Mouse (Mus musculus) frontal cortex, postnatal 10 days (tissue): Measurements from ENCODE around the gene Pfdn6.
"Not testable (repeated sequence)": the region's sequence is repeated elsewhere in the genome, so short reads cannot be mapped to it uniquely, and the experiment has no call there.

ENCODE experiments used
- DNase-seq, 2 experiments: peaks; one replicate each; pipeline ENCODE4 v3.0.0; 2022; ENCODE audit warnings: low spot score in 2 of 2, mixed read lengths in 1 of 2

Gene Pfdn6

DNA sequence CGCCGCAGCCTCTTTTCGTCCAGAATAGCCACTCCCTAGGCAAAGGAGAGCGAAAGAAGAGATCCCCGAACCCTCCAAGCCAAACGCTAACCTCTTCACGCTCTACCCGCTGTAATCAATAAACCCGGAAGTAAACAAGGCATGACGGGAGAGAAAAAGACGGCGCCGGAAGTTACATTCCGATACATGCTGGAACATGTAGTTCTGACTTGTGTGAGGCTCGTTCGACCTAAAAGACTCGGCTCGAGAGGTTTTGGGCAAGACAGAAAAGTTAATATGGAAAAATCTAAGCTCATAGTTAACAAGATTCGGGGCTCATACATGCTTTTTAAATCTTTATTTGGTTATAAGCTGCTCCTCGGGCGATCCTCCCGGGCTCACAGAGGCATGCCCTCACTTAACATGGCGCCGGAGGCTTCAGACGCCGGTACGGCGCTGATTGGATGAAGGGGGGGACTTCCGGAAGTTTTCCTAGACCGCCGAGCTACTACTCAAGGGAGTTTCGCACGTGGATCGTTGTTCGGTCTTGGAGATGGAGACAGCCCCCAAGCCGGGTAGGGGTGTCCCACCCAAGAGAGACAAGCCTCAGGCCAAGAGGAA lies at the start of gene Pfdn6, which contains the start of gene Wdr46:
Pfdn6 (minus strand) TSS at position 138 of the 600 bp plus-strand sequence.
Wdr46 (plus strand) TSS at position 455 of the 600 bp plus-strand sequence.
- peak in 1 of 2 experiments; percentile 80 for DNase-seq

DNA sequence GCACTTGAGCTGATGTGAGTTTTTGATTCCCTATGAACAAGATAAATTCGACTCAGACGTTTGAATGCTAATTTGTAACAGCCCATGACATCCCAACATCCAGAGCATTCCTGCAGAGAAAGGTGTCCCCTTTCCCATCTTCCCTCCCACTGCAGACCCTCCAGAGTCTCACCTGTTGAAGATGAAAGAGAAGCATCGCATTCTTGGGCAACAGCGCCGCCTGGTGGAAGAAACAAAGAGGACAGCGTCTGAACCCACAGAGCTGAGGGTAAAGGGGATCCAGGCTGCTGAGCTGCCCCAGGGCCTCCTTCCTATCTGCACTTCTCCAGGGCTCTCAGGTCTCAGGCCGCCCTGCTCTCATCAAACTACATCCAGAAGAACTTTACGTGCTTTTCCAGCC lies 42.0 kb upstream of the Pfdn6 start:
- not testable (repeated sequence) for DNase-seq

DNA sequence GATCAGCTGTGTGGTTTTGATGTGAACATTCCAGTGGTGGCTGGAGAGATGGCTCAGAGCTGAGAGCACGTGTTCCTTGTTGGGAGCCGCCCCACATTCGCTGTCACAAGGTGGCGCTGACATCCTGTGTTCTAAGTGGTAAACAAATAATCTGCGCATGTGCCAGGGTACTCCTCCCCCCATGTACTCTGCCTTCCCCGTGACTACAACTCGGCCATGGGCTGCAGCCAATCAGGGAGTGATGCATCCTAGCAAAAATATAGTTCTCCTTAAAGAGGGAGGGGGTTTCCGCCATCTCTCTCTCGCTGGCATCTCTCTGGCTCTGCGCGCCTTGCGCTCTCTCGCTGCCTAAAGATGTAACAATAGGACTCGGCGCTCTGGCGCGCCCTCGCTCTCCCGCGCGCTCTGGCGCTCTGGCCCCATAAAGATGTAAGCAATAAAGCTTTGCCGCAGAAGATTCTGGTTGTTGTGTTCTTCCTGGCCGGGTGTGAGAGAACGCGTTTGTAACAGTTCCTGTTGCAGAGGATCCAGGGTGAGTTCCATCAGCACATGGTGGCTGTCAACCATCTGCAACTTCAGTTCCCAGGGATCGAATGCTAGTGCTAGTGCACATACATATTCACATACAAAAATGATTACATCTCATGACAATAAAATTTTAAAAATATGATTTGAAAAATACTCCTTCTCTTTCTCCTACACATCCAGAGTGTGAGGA lies 41.2 kb upstream of the Pfdn6 start:
- DNase-seq, result peak; percentile 84 to 87

DNA sequence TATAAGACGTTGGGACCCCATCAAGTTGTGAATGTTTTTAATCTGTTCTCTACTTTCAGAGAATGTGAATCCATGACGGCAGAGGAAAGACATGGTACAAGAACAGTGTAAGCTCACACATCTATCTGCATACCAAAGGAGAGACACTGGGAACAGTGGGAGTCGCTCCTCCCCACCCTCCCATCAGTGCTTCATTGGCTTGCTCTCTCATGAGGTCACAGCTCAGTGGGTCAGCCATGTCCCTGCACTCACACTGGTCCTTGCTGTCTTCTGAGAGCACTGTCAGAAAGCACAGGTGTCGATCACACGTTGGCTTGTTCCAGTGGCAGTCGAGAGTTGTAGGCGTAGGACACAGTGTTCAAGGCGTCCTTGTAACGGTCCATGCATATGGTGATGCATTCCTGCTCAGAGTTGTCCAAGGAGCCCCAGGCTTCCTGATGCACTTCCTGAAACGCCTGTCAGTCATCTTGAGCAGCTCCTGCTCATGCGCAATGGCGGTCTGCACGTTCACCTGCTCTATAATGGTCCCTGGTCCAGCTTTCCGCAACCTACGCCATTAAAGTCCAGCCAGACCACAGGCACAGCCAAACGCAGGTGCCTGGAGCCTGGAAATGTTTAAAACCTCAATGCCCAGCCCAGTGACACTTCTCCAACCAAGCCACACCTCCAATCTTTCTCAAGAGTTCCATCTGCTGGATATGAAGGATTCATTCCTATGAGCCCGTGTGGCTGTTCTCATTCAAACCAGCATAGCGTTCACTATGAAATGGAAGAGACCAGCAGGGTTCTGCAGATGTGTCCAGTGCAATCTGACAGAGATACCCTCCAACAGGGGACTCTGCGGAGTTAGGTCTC lies 40.3 kb upstream of the Pfdn6 start:
- DNase-seq, result no peak

DNA sequence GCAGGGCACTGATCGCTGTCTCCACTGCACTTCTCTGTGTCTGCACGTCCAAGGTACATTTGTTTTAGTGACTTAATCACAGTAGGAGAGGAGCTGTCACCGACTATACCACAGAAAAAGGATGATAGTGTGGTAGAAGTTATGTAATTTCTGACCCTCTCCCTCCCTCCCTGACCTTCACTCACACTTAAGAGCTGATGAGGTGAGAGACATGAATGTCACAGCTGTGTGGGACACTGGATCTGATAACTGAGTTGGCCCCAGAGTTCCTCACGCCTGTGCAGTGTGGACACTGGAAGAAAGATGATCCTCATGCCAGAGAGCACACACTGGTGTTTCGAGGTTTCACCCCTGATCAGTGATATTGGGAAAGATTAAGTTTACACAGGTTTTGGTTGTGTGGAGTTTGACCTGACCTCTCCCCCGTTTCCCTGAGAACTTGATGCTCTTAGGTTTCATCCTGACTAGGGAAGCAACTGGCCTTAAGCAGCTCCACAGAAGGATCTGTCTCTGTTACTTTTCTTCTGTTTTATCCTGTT lies 39.4 kb upstream of the Pfdn6 start:
- DNase-seq, result no peak

DNA sequence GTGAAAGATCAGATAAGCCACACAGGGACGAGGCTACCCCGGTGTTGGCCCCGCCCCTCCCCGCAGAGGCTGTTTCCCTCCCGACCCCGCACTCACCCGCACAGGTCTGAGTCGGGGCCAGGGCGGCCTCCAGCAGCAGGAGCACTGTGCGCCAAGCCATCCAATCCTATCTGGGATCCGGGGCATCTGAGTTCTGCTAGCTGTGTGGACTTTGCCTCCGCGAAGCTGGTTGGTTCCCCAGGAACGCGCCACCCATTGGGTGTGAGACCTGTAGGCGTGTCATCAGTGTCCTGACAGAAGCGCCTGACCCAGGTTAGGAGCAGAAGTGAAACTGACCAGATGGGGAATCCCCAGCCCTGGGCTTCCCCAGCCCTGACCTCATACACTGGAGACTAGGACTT lies 38.5 kb upstream of the Pfdn6 start:
- no peak for DNase-seq

DNA sequence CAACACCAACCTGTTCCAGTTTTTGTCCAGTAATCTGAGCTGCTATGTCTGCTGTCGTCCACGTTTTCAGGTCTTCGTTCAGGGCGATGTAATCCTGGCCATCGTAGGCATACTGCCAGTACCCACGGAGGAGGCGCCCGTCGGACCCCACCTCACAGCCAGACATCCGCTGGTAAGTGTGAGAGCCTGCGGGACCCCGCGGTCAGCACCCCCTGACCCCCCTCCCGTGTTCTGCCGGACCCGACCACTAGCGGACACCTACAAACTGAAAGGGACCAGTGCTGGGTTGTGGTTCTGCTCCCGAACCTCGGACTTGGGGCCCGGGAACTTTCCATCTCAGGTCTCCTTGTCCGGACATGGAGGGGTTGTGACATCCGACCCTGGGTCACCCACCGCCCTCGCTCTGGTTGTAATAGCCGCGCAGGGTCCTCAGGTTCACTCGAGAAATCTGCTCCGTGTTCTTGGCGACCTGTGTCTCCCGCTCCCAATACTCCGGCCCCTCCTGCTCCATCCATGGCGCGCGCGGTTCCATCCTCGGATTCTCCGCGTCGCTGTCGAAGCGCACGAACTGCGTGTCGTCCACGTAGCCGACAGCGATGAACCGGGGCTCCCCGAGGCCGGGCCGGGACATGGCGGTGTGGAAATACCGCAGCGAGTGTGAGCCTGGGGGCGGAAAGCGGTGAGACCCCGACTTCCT lies 37.9 kb upstream of the Pfdn6 start:
- no peak for DNase-seq

DNA sequence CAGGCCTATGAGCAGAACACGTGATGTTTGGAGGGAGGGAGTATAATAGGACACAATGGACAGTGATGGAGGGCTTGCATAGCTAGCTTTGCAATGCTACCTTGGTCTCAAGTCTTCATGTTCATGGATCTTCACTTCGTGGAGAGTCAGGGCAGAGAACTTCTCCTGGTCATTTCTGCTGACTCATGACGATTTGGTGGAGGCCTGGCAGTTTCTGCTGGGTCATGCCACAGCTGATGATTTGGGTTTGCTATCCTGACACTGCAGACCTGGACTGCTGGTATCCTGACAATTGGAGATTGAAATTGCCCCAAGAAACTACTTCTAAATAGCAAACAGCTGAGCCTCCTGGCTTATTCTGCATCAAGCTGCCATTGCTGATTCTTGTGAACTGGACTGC lies 33.4 kb upstream of the Pfdn6 start:
- DNase-seq, result no peak

DNA sequence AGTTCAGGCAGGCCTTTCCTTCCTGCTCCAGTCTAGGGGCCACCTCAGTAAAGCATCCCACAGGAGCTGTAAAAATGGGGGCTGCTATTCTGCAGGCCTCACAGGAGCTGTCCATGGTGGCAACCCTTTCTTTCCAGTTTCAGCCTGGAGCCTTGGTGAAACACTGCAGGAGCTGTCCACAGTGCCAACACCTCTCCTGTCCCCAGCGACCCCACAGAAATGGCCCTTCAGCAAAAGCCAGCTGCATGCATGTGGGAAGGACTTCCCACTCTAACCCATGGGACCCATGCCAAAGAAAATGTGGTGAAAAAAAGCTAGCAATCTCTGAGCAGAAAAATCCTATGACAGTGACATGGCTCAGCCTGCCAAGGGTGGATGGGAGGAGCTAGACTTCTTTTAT lies 32.5 kb upstream of the Pfdn6 start:
- DNase-seq, result no peak

DNA sequence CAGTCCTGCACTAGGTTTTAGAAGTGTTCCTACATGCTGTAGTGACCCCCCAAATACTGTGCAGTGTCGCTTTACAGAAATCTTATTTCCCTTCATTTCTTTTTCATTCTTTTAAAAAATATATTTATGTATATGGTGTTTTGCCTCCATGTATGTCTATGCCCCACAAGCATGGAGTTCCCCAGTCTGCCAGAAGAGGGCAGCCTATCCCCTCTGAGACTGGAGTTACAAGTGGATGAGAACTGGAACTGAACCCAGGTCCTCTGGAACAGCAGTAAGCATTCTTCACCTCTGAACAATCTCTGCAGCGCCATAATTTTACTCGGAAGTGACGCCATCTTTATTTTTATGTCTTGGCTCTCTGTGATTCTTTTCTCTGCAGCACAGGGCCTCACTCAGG lies 29.3 kb upstream of the Pfdn6 start:
- no peak for DNase-seq

DNA sequence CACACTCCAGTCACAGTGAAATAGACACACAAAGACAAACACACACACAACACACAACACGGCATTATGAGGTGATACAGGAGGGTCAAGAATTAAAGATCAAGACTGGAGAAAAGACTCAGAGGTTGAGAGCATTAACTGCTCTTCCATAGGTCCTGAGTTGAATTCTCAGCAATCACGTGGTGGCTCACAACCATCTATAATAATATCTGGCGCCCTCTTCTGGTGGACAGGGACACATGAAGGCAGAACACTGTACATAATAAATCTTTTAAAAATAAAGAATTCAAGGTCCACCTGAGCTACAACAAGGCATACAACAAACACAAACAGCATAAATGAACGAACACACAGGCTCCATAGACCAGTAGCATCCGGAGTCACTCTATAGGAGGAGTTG lies 28.8 kb upstream of the Pfdn6 start:
- no peak for DNase-seq

DNA sequence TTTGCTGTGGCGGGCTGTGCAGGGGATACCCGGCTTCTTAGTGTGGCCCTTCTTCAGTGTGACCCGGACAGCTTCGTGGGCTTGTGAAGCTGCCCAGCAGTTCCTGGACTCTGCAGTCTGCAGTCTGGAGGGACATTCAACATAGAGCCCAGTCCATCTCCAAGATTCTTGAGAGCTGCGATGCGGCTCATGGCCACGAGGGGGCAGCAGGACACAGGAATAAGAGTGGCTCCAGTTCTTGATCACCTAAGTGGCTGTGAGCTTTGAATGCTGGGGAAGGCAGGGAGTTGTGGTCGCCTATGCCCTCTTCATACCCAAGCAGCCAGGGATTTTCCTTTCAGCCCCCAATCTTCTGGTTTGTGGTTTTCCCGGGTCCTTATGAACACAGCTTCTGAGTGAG lies 28.3 kb upstream of the Pfdn6 start:
- peak in 1 of 2 experiments; percentile 65 for DNase-seq

DNA sequence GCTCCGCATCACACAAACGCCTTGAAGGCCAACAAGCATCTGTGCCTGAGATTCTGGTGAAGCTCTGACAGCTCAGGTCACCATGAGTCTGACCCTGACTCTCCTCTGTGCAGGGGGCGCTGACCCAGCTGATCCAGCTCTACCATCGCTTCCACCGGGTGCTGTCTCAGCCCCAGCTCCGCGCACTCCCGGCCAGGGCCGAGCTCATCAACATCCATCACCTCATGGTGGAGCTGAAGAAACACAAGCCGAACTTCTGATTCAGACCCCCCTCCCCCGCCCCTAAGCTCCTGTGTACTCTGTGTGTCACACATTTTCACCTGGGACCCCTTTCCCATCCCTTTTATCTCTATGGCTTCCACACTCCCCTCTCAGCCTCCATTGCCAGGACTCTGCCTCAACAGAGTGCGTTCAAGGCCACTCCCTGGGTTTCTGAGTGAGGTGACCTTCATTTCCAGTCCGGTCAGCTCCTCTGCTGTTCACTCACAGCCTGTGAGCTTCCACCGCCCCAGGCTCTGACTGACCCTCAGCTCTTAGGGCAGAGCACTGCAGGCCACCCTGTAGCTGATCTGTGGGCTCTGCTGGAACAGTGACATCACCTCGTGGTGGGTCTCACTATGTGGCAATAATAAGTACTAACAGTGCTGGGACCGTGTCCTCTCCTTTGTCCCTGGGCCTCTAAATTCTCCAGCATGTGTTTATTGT lies 25.9 kb upstream of the Pfdn6 start:
- DNase-seq, result no peak

DNA sequence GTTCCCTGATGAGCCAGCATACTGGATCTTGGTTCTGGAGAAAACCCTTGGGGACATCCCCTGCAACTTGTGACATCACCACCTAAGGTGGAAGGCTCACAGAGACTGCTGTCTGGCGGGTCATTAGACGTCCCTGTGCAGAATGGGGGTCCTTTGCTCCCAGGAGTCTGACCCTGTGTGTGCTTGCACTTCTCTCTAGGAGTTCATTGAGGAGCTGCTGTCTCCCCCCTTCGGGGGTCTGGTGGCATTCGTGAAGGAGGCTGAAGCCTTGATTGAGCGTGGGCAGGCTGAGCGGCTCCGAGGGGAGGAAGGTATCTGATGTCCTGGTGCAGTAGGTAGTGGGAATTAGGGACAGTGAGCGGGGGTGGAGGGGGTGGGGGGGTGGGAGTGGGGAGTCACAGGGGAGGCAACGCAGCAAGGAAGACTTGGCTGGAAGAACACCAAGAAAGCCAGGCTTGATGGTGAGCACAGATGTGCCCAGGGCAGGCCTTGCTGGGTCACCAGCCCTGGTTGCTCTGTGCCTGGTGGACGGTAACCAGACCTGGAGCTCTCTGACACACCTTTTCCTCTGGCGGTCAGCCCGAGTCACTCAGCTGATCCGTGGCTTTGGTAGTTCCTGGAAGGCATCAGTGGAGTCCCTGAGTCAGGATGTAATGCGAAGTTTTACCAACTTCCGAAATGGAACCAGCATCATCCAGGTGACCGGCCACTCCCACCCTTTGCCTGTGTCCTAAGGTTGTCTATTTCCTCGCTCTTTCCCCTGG lies 25.1 kb upstream of the Pfdn6 start:
- no peak for DNase-seq

DNA sequence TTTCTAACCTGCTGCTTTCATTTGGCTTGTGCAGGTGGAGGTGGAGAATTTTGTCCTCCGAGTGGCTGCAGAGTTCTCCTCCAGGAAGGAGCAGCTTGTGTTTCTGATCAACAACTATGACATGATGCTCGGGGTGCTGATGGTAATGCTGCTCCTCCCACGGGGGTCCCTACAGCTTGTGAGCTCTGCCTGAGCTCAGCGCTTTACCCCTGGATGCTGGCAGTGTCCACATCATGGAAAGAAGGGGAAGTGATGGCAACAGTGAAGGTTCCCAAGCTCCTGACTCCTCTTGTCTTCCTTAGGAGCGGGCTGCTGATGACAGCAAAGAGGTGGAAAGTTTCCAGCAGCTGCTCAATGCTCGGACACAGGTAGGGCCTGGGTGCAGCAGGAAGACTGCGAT lies 22.7 kb upstream of the Pfdn6 start:
- no peak for DNase-seq

DNA sequence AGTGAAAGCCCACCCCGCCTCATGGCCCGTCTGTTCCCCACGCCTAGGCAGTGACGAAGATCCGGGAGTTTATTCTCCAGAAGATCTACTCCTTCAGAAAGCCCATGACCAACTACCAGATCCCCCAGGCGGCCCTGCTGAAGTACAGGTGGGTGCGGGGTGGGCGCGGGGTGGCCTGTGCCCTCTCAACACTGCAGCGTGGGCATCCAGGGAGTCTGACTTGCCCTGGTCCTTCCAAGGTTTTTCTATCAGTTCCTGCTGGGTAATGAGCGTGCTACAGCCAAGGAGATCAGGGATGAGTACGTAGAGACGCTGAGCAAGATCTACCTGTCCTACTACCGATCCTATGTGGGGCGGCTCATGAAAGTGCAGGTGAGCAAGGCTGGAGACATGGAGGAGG lies 19.8 kb upstream of the Pfdn6 start:
- DNase-seq, result no peak

DNA sequence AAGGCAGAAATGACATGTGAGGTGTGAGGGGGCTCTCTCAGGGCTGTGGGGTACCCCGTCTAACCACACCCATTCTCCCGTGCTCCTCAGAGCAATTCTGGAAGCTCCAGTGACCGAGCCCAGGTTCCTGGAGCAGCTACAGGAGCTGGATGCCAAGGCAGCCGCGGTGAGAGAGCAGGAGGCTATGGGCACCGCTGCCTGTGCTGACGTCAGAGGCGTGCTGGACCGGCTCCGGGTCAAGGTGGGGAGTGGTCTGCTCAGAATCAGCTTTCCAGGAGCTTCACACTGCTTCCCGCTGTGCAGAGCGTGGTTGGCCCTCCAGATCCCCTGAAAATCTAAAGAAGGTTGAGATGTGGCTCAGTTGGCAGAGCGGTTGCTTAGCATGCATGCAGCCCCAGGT lies 19.0 kb upstream of the Pfdn6 start:
- no peak for DNase-seq

DNA sequence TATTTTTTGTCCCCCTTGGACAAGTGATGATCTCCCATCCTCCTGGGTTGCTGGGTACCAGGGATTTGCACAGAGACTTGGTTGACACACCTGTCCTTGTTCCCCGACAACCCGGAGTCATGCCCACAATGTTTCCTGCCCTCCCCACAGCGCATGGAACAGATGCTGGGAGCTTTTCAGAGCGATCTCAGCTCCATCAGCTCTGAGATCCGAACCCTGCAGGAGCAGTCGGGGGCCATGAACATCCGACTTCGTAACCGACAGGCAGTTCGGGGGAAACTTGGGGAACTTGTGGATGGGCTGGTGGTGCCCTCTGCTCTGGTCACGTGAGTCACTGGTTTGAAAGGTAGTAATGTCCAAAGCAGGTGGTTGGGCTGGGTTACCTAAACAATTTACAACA lies 18.3 kb upstream of the Pfdn6 start:
- no peak for DNase-seq

DNA sequence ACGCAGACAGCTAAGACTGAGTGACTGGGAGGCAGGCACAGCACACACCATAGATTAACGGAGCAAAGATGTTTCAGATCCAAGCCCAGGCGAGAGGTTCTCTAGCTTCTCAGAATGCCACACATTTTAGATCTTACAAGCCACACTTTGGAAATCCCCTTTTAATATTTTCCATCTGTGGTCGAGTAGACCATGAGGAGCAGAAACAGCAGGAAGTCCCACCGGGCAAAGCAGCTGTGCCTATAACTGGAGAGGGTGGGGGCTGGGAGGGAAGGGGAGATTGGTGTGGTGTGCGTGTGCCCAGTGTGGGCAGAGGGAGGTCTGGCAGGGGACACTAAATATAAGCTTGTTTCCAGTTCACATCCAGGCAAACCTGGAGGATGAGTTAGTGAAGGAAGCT lies 17.4 kb upstream of the Pfdn6 start:
- DNase-seq, result no peak

DNA sequence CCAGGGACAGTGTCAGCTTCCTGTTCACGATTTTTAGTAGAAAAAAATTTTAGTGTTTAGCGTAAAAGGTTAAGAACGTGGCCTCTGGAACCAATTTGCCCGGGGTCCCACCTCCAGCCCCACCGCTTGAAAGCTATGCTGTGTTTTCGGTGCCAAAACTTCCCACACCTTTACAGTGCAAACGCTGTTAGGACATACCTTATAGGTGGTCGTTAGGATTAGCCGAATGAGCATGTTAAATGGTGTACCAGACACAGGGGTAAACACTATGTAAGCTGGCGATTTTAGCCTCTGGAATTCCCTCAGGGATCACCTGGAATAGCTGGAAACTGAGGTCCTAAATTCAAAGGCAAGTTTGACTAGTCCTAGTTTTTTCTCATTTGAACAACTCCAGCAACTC lies 16.2 kb upstream of the Pfdn6 start:
- DNase-seq, result no peak
